Mouse (Mus musculus) ZHBTc4 (cell line): ENCODE measurements around the gene Pmvk.

Experiments
- DNase-seq: peaks from one replicate; pipeline ENCODE4 v3.0.0-alpha.2; 2011; ENCODE audit warnings: low read depth, low spot score

The Pmvk gene

DNA sequence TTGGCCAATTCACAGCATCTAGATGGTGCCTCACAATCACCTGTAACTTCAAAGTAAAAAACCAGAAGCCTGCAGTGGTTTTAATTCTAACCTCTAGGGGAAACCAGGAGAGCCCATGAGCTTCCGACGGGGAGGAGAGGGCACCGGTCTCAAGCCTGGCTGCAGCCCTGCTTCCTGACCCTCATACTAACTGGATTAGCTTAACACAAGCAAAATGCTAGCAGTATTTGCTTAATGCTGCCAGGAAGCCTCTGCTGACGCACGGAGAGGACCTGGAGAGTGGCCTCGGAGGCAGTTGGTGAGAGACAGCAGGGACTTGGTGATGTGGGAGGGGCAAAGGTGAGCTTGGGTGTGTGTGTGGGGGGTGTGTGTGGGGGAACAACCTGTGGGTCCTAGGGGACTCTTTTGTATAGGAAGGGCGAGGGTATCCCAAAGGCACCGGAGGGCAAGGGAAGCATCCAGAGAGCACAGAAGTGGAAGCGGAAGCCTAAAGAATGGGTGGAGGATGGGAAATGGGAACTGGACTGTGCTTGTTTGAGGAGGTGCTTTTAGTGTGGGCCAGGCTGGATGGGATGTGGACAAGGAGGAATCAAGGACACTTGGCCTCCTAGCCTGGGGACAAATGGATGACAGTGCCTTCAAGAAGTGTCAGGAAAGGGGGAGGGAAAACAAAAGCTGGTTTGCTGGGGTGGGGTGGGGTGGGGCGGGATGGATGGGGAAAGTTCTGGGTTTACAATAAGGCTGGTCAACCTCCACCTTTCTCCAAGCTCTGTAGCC lies at the start of gene Pmvk:
TSS of gene Pmvk (plus strand) at position 141 of the 777 bp plus-strand sequence.
- DNase-seq = peak; percentile 88

DNA sequence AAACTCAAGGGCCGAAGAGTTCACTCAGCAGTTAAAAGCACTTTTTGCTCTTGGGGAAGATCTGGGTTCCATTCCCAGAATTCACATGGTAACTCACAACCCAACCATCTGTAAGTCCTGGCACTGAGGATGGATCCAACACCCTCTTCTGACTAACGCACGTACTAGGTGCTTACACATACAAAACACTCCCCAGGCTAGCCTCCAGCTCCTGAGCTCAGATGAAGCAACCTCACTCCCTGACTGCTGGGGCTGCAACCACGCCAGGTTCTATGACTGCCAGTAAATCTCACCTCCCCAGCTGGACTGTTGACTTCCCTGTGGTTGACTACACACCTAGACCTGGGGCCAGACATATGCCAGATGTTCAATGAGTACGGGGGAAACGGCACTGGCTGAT lies 47.5 kb upstream of the Pmvk start:
- no peak for DNase-seq

DNA sequence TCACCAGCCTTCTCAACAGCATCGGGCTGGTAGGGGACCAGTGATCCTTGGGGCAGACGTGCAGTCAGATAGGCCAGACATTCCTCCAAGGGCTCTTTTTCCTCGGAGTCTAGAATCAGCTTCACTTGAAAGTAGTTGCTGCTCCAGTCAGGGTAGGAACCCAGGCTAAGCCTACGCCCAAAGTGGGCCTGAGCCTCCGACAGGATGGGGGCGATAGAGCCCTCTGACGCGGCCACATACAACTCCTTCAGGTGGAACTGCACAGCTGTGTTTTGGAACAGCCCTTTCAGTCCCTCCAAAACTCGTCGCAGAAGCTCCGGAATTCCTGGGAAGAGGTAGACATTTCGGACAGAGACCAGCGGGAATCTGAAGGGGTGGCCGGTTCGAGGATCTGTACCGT lies 45.9 kb upstream of the Pmvk start:
- DNase-seq = peak; percentile 64

DNA sequence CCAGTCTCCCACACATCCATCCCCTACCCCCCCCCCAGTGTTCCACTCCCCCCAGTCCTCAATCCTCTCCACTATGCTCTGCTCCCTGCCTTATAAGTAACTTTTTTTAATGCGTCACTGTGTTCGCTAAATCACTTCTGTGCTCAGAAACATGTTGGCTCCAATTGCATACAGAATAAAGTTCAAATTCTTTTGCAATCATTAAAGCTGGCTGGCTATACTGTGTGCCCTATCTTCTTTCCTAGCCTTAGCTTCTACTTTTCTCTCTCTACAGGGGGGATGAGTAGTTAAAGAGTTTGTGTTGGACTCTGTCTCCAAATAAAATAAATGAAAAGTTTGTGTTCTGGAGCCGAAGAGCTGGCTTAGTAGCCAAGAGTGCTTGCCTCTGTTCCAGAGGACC lies 44.6 kb upstream of the Pmvk start:
- DNase-seq = no peak

DNA sequence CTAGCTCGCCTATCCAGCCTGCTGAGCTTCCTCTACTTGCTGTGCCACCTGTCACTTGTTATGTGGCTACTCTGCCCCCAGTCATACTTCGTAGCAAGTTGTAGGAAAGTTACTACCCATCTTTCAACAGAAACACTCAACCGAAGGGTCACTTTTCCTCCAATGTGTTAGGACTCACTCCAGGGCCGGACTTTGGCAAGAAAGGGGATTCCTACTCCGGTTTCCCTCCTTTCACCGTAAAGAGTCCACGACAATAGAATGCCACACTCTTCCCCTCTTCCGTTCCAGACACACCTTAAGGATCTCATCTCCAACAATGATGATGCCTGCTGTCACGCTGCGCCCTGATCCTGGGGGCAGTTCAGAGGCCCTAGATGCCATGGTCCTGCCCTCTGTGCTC lies 43.5 kb upstream of the Pmvk start:
- no peak for DNase-seq

DNA sequence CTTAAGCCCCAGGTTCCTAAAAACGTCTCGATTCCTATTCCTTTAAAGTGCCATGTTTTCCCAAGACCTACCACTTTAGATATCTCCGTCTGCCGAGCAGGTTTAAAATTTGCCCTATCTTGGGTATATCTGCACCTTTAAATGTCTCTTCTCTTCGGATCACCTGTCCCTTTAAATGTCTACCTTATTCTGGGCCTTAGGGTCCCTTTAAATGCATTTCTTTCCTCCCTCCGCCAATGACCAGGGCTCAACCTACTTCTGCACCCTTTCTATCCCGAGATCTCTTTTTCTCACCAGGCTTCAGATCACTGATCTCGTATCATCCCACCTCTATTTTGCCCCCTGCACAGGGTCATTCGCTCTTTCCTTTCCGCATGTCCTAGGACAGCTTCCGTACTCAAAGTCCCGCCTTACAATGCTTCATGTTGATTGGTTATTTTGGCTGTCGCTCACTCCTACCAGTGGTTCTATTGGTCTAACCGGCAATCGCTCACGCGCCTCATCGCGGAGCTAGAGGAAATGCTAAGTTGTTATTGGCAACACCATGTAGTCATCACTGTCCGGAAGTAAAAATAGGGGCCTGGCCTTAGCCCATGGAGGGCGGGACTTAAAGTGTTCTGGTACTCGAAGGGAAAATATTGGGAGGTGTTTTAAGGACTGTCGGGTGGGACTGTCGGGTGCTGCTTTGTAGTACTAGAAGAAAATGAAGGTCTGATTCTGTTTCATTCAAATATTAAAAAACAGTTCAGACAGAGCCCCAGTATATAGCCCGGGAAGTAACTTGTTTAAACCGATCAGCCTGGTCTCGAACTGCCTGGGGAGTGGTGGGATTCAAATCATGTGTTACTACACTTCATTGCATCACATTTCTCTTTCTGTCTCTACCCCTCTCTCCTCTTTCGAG lies 42.6 kb upstream of the Pmvk start, which contains the start of gene Flad1:
TSS of gene Flad1 (minus strand) at position 381 of the 904 bp plus-strand sequence.
- DNase-seq = peak; percentile 100

DNA sequence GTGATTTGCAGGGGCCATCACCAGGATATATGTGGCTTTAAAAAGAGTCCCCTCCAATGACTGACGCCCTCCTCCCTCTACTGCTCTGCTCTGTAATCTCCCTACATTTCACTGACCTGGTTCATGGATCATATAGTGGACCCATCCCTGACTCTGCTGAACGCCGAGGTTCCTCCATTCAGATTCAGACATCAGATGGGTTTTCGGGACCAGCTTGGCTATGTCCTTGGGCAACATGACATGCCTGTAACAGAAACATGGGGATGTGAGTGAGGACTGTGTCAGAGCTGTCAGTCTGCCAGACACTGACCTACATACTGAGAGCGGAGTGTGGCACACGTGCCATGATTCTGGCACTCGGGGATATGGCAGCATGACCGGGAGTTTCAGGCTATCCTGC lies 38.2 kb upstream of the Pmvk start:
- DNase-seq = no peak

DNA sequence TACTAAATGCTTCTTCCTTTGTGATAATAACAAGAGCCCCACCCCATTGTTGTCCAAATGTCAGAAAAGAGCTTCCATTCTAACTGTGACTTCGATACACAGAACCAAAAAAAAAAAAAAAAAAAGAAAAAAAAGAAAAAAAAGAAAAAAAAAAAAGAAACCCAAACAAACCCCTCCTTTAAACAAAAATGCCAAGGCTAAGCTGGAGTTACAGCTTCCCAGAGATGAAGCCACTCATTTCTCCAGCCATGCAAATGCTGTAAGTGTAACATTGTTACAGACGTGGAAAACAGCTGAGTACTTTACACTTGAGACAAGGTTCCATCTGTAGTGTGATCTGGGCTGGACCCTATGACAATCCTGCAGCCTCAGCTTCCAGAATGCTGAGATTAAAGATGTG lies 37.2 kb upstream of the Pmvk start:
- no peak for DNase-seq

DNA sequence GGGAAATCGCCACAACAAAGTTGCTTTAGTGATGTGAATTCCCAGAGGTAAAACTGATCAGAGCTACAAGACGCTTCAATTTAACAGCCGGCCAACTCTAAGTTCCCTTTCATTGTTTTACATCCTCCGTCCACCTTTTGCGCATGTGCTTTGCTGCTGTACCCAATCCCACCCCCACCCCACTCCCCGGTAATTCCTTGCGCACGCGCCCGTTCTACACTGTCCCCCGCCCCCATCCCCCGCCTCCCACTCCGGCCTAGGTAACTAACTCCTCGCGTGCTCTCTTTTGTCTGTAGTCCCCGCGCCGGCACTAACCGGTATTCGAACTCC lies 36.5 kb upstream of the Pmvk start:
- no peak for DNase-seq

DNA sequence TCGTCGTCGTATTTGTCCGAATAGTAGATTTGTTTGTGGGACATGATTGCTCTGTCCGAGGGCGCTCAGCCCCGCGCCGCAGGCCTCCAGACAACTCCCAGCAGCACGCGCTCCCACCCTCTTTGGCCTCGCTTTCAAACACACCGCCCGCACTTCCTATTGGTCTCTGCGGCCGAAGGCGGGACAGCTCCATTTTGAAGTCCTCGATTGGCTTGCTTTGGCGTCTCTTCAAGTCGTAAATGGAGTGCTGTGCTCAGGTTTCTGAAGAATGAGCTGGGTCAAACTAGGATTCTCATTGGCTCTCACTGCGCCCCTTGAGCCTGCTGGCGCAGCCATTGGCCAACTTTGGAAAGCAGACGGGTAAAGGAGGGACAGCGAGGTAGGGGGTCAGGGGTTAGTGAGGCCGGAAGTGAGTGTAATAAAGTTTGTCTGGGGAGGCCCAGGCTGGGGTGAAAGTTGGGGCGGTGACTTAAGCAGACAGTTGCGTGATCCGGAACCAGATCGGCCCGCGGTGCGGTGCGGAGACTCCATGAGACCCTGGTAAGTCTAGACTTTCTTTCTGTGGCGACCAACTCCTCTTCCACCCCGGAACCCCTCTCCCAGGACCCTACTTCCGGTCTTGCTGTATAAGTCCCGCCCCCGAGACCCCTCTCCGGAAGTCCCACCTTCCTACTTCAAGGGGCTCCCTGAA lies 36.0 kb upstream of the Pmvk start, which contains the start of the genes Cks1b and Shc1:
TSS of gene Cks1b (minus strand) at position 214 of the 691 bp plus-strand sequence.
TSS of gene Shc1 (plus strand) at position 274 of the 691 bp plus-strand sequence.
- DNase-seq = peak; percentile 100

DNA sequence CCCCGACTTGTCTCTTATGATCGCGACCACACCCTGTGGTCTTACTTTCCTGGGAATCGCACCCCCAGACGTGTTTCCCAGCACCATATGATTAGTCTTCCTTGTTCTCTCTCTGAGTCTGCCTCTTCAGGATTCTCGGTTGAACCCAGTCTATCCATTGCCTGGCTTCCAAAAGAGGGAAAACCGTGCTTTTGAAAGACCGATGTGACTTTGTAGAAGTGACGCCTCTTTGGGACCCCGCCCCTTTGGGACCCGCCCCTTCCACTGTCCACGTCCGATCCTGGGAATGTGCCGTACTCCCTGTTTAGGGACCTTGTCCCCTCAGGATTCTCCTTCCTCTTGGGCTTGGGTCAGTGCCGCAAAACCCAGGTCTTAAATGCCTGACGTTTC lies 35.5 kb upstream of the Pmvk start:
- peak; percentile 89 for DNase-seq

DNA sequence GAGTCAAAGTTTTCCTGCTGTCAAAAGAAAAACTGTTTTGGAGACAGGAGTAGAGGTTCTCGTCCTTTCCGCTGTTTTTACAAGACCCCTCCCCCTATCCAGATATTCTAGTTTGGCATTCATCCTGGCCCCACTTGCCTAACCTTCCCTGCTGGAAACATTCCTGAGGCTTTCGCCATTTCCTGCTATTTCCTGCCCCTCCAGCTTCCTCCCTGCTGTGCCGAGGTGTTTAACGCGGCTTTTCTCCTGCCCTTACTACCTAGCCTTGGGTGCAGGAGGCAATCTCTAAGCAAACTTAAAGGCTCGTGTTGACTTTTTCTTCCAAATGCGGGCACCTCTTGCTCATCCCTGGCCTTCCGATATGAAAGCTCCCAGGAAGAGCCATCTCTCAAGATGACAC lies 34.8 kb upstream of the Pmvk start:
- peak; percentile 90 for DNase-seq

DNA sequence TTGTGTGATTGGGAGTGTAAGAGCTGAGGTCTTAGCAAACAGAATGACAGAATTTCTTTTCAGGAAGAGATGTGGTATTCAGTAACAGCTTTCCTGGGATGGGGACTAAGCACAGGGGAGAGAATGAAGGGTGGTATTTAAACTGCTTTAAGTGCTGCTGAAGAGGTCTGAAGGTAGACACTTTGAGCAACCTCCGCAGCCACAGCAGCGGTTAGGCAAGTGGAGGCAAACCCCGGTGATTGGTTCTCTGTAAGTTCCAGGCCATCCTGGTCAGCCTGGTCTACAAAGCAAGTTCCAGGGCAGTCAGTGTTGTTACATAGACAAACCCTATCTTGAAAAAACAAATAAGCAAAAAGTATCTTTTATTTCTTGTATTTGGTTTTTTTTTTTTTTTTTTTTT lies 34.4 kb upstream of the Pmvk start:
- DNase-seq = no peak

DNA sequence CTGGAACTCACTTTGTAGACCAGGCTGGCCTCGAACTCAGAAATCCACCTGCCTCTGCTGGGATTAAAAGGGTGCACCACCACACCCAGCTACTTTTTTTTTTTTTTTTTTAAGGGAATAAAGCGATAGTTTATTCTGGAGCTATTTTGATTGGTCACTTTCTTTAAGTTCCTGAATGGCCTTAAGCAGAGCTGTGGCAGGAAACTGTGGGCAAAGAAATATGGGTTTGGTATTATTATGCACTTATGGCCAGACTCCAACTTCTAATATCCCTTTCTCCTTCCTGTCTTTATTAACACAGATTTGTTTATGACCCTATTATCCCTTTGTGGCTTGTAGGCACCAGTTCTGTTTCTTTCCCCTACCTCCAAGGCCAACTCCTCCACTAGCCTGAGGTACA lies 33.9 kb upstream of the Pmvk start:
- DNase-seq = no peak

DNA sequence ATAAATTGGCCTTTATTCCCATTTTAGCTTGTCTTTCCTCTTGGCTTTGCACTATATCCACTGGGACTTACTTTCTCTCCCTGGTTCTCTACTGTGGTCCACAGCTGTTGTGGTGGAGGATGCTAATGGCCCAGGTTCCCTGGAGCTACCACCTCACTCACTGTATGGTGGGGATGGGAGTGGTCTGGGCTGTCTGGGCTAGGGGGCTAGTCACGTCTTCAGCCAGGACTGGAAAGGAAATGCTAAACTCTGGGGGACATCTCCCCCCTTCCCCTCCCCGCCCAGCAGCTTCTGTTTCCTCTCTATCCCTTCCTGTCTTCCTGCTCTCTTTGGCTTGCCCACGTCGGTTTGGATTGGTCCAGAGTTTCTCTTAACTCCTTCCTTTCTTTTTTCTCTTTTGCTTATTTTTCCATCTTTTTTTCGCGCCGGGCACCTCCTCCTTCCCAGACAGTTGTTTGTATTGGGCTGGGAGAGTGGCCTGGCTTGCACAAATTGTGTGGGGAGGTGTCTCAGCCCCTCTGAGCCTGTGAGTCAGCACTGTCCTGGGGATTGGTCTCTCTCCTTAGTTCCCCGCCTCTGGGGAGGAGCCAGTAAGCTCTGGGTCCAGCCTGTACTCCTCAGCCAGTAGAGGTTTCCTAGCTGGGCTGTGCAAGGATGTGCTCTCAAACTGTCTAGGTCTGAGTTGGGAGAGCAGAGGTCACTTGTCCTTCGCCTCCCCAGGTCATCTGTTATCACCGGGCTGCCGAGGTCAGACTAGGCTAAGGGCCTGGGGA lies 33.2 kb upstream of the Pmvk start:
- peak; percentile 89 for DNase-seq

DNA sequence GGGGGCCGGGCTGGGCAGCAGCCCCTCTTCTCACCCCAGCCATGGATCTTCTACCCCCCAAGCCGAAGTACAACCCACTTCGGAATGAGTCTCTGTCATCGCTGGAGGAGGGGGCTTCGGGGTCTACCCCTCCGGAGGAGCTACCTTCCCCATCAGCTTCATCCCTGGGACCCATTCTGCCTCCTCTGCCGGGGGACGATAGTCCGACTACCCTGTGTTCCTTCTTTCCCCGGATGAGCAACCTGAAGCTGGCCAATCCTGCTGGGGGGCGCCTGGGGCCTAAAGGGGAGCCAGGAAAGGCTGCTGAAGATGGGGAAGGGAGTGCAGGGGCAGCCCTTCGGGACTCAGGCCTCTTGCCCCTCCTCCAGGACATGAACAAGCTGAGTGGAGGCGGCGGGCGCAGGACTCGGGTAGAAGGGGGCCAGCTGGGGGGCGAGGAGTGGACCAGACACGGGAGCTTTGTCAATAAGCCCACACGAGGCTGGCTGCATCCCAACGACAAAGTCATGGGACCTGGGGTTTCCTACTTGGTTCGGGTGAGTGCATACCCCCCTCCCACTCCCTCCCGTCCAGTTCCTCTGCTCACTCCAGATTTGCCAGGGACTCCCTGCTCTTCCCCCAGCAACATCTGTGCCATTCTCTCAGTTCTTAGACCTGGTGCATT lies 32.4 kb upstream of the Pmvk start:
- DNase-seq = no peak

DNA sequence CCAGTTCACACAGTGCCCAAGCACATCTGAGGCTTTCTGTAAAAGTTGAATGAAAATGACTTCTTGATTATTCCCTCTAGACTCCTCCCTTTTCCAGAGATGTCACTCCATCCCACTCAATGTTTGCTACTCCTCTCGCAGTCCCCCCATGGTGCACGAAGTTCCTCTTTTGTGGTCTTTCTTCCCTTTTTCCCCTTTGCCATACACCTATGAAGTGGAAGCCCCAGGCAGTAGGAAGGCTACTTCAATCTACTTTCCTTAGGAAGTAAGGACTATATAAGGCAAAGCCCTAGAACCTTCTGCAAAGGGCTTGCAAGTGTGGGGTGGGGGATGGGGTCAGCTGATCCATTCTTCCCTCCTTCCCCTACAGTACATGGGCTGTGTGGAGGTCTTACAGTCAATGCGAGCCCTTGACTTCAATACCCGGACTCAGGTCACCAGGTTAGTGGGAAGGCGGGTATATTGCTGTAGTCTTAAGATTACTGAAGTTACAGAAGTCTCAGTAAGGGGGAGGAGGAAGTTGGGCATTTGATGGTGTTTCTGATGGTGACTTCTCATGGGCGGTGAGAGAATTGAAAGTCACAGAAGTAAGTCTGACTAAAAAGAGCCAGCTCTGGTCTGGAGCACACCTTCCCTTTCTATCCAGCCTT lies 31.7 kb upstream of the Pmvk start:
- no peak for DNase-seq

DNA sequence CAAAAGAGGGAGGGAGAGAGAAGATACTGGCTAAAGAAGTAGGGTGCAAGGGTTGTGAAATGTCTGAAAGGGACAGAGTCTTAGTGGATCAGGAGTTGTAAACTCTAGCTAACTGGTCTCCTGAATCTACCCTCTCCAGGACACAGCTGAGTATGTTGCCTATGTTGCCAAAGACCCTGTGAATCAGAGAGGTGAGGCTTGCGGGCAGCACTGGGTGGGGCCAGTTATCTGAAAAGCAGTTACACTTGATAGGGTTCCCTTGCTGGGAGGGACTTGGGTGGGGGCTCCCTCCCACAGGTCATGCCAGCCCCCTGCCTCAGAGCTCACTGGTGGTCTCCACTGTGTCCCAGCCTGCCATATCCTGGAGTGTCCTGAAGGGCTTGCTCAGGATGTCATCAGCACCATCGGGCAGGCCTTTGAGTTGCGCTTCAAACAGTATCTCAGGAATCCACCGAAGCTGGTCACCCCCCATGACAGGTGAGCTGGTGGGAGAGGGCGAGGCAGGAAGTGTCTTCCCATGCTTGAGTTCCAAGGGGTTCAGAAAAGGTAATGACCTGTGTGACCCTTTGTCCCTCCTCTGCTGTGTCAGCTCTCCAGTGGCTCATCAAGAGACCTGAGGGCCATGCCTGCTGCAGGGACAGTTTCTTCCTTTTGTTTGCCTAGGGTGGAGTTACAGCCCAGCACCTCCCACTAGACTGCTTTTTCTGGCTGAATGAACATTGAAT lies 29.8 kb upstream of the Pmvk start:
- no peak for DNase-seq

DNA sequence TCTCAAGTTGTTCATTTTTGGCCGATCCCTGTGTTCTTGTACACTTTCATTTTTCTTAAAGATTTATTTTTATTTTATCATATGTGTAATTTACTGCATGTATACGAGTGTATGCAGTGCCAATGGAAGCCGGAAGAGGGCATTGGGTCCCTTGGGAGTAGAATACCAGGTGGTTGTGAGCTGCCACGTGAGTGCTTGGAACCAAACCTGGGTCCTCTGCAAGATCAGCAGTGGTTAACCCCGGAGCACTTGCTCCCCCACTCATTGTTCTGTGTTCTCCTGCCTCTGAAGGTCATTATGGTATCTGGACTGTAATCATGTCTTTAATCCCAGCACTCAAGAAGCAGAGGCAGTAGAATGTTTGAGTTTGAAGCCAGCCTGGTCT lies 29.2 kb upstream of the Pmvk start:
- DNase-seq = peak; percentile 60

DNA sequence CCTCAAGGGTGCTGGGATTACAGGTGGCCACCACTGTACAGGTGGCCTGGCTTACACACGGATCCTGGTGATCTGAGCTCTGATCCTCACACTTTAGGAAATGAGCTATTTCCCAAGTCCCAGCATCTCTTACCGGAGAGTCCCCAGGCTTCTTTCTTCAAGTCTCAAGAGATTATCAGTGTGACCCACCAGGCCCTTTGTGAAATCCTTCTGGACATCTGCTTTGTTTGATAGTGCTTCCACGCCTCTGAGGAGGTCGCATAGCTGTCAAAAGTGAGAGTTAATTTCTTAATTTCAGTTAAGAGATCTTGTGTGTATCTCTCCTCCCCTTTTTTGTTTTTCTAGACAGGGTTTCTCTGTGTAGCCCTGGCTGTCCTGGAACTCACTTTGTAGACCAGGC lies 28.5 kb upstream of the Pmvk start:
- peak; percentile 47 for DNase-seq
